Mouse (Mus musculus): ENCODE results near the gene Dchs1. TPM values are rescaled to one million over a fixed set of nuclear protein-coding genes. Genes with fewer than 3 reads are reported as not detected.
A peak's percentile ranks its signal among the peaks of the same experiment; 100 is the strongest.

Gene Dchs1
- total RNA-seq (2021) = 10 to 100 TPM; 17.9 to 27.1 TPM
- long read RNA-seq, experiment 1, full-length matches to known transcripts = 1 of 10 reads
- long read RNA-seq, experiment 1, partial matches to known transcripts = 7 of 10 reads
- long read RNA-seq, experiment 1, other reads (novel, unspliced or antisense) = 2 of 10 reads
- long read RNA-seq, experiment 2, partial matches to known transcripts = 7 of 16 reads
- long read RNA-seq, experiment 2, other reads (novel, unspliced or antisense) = 9 of 16 reads

DNA sequence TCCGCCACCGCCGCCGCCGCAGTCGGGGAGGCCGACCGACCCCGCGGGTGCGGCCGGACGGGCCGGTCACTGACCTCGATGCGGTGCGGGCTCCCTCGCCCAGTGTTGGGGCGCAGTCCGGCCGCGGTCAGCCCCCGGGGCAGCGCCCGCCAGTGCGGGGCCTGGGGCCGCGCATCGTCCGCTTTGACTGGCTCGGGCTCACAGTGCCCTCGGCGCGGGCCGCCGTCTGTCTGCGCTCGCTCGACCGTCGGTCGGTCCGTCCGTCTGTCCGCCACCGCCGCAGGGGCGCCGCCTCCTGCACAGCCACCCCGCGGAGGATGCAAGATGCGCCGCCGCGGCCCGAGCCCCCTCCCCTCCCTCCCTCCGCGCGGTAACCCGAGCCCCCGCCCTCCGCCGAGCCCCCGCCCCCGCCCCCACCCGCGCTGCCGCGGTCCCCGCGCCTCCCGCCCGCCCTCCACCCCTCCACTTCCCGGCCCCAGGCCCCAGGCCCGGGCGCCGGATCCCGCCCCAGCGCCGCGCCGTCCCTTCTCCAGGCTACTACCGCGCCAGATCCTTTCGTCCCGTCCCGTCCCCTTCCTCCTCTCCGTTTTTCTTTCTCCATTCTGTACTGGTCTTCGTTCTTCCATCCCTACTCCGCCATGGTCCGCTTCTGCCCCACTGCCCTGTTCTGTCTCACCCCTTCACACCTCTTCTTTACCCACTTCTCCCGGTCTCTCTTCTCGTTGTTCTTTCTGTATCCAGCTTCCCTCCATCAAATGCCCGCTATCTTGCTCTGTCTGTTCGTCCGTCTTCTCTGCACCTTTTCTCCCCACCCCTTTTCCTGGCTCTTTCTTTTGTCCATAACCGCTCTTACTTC lies at the start of gene Dchs1:
Gene Dchs1 (minus strand): TSS at position 370 of the 856 bp plus-strand sequence.
- DNase-seq = peak; percentile 44

DNA sequence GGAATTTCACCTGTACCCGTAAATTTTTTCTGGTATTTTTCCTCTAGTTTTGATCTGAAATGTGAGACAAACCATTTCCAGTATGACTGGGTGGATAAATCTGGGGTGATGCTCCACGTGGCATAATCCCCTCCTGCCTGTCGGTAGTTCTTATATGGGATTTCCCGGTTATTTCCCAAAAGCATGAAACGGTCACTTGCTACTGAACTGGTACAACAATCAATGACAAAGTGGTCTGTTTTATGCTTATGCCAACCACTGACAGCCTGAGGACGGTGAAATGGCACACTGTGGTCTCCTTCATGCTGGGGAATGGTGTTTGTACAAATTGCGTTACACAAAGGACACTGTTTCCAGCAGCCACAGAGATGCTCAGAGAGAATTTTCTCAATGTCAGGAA lies 36.8 kb upstream of the Dchs1 start:
- DNase-seq = no peak

DNA sequence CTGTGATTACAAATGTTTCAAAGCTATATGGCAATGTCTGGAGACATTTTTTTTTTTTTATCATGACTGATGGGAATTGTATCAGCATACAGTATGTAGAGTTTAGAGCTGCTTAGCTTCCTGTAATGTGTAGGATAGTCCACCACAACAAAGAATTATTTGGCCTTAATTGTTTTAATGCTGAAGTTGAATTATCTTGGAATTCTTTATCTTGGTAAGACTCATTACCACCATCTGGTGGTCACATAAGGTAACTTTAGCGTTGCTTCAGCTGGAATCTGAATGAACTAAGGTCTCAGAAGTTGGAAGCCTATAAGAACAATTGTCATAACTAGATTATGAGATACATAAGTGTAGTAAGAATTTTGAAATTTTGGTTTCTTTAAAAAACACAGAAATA lies 31.0 kb upstream of the Dchs1 start:
- no peak for DNase-seq

DNA sequence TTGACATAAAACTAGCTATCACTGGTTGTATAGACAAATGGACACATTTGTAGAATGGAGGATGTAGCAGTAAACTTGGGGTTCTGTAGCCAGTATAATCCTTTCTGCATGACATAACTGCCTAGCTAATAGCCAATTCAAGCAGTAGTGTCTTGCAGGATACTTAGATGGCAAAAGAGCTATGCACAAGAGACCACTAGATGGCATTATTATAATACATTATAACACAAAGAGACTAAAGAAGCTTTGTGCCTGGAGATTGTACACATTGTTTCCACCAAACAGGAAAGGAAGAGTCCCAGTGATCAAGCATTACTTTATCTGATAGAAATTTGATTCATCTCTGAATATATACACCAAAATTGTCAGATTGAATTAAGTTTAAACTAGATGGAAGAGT lies 29.3 kb upstream of the Dchs1 start:
- no peak for DNase-seq

DNA sequence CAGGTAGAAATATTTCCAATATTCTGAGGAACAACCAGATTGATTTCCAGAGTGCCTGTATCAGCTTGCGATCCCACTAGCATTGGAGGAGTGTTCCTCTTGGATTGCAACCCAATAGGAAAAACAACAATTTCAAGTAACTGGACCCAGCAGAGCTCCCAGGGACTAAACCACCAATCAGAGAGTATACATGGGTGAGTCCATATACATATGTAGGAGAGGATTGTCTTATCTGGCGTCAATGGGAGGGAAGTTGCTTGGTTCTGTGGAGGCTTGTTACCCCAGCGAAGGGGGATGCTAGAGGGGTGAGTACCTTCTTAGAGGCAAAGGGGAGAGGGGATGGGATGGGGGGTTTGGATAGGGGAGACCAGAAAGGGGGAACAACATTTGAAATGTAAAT lies 25.9 kb upstream of the Dchs1 start:
- DNase-seq = no peak

DNA sequence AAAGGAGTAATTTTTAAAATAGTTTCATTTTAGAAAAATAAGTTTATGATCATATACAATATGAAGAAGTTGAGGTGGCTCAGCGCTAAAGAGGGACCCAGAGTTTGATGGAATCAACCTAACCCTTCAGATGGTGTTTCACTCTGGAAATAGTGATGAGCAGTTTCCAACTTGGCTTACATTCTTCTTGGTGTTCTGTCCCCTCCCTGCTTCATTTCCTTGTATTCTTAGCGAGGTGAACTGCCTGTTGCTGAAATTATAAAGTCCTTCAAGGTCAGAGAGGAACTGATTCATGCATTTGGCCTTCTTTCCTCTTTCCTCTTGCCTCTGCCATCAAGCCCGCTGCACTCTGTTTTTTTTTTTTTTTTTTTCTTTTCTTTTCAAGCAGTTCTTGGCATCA lies 25.1 kb upstream of the Dchs1 start:
- DNase-seq = no peak

DNA sequence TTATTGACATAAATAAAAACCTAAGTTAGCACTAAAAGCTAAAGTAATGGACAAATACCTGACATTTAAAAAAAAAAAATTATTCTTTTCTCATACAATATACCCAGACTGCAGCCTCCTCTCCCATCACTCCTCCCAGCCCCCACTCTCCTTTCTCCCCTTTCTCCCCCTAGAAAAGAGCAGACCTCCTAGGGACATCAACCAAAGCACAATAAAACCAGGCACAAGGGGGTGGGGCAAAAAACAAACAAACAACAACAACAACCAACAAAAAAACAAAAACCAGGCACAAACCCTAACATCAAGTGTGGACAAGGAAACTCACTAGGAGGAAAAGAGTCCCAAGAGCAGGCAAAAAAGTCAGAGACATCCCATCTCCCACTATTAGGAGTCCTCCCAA lies 24.1 kb upstream of the Dchs1 start:
- DNase-seq = no peak

DNA sequence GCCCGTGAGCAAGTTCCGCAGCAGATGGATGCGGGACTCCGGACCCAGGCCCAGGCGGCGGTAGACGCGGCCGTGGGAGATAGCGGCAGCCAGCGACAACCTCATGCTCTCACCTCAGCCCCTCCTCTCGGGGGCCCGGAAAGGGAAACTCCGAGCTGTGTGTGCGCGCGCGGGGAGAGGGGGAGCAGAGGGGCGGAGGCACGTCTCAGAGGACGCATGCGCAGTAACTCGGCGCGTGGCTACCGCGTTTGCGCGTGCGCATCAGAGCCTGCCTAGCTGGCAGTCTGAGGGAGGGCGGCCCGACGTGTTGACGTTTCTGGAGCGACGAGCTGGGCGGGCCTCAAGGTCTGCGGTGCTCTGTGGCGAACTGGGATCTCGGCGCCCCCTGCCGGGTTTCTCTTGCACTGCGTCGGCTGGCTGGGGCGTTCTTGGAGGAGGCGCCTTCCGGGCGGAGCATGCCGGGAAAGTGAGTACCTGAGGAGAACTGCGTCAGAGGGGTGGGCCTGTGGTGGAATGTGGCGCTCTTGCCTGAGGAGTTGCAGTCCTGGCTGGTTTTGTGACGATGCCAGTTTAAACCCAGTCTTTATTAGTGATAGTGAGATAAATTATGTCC lies 23.5 kb upstream of the Dchs1 start, which contains the start of gene Mrpl17:
Gene Mrpl17 (minus strand): TSS at position 223 of the 613 bp plus-strand sequence.
- peak; percentile 99 for DNase-seq

DNA sequence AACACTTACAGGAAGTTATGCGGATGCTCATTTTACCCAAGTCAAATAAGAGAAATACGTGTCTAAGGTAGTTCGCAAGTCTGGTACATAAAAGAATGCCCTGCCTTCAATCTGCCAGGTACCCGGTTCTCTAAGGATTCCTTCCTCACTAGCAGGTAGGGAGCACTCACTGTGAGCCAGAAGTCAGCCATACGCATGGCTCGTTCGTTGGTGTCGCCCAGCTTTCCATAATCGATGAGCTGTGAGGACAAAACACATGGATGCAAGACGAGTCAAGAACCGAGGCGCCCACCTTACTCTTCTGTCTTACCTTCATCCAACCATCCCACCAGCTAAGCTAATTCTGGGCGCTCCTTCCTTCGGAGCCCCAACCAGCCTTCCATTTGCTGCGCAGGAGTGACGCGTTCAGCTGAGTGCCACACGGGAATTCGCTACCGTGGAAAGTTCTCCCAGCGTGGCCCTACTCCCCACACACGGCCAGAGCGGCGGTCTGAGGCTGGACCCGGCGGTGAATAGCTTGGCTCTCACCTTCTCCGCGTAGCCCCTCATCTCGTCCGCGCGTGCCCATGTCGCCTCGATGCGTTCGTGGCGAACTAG lies 22.9 kb upstream of the Dchs1 start:
- DNase-seq = no peak

DNA sequence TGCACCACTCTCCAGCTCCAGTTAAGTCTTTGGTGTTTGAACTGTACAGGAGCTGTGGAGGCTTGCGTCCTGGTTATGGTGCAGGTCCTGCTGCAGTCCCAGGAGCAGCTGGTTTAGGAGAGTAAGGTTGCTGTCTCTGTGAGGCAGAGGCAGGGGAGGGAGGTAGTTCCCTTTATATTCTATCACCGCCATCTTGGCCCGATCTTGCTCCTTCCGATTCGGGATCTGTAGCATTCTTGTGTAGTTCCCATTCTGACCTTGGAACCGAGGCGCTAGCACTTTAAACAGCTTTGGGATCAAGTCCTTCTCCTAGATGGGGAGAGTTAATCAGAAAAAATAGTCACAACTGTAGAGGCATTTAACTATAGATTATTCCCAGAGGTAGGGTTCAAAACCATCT lies 22.4 kb upstream of the Dchs1 start:
- no peak for DNase-seq

DNA sequence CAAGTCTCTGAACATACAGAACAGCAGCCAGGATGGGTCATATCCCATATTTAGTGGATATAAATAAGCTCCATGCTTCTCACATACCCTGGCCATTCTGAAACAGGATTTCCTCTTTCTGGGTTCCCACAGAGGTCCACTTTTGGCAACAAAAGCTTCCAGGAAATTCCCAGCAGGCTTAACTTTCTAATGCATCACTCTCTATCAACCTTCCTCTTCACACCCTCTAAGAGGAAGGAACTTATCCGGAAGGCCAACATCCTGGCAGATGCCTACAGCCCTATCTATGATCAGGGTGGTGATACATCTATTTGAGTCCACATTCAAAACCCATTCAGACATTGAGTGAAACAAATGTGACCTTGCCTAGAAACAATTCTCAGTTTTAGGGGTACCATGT lies 20.9 kb upstream of the Dchs1 start:
- no peak for DNase-seq

DNA sequence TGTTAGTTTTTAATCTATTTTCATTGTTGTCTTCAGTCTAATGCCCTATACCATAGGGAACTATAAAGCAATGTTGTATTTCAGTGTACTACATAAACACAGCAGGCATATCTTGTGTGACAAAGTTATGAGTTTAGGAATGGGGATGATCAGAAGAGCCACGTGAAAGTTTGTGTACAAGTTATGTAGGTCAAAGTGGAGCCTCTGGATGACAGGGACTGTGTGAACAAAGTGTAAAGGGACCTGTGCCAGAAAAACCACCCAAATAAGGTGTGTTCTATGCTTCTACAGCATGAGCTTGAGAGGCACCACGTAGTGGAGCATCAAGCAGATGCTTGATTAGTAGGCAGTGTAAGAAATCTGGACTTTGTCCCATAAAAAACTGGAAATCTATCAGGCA lies 19.3 kb upstream of the Dchs1 start:
- DNase-seq = no peak

DNA sequence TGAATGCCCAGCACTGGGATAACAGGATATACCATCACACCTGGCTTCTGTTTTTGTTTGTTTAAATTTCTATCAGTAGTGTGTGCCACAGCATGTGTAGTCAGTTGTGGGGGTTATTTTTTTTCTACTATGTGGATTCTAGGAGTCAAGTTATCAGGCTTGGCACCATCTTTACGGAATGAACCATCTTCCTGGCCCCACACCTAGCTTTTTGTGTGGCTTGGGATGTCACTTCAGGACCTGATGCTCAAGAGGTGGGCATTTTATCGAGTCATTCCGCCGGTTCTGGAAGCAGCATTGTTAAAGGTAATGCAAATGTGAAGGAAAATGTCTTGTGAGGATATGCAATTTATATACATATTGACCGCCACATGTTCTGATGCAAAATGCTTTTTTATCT lies 18.7 kb upstream of the Dchs1 start:
- DNase-seq = no peak

DNA sequence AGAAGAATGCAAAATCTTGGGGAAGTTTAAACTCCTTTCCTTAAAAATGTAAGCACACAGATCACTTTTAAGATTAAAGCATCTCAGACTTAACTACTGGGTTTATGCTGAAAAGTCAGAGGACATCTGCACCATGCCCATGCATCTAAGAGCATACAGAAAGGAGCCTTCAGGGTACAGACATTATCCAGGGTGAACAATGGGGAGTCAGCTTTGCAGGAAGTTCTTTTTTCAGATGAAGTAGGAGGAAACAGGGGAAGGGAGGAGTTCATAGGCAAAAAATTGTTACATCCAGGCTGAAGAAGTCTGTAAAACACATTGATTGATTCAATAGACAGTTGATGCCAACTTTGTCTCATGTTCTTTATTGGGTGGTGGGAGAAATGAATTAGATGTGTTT lies 16.0 kb upstream of the Dchs1 start:
- no peak for DNase-seq

DNA sequence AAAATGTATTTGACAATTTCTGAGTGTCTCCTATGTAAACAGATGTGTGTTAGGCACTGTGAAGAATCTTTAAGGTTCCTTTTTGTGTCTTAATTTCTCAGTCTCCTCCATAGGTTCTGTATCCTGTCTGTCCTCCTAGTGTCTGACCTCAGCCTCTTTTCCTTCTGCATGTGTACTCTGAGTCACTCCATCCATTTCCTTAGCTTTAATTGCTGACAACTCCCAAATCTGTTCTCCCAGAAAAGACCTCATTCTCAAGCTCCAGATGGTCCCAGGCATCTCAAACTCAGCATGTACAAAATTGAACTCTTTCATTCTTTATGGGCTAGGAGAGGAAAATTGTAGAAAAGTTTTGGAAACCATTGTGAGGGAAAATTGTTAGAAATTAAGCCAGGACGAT lies 15.3 kb upstream of the Dchs1 start:
- DNase-seq = no peak

DNA sequence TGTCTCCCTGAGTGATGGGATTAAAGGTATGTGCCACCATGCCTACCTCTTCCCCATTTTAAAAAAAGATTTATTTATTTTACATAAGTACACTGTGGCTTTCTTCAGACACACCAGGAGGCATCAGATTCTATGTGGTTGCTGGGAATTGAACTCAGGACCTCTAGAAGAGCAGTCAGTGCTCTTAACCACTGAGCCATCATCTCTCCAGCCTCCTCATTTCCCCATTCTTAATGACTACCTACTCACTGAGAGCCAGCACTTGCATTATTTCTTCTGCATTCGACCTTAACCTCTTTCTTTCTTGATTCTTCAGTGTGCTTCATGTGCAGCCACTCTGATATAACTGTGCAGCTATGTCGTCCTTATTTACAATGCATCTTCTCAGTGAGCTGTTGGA lies 14.9 kb upstream of the Dchs1 start:
- DNase-seq = no peak

DNA sequence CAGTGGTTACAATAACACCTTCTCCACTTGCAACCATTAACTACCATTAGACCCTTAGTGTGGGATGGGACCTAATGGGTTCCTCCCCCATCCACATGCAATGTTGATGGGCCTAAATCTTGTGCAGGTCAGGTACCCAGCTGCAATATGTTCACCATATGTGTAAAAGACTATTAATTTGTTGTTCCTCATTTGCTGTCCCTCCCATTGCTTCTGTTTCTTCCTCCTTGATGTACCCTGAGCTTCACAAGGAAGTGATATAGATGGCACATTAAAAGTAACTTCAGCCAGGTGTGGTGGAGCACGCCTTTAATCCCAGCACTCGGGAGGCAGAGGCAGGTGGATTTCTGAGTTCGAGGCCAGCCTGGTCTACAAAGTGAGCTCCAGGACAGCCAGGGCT lies 9.5 kb upstream of the Dchs1 start:
- DNase-seq = no peak

DNA sequence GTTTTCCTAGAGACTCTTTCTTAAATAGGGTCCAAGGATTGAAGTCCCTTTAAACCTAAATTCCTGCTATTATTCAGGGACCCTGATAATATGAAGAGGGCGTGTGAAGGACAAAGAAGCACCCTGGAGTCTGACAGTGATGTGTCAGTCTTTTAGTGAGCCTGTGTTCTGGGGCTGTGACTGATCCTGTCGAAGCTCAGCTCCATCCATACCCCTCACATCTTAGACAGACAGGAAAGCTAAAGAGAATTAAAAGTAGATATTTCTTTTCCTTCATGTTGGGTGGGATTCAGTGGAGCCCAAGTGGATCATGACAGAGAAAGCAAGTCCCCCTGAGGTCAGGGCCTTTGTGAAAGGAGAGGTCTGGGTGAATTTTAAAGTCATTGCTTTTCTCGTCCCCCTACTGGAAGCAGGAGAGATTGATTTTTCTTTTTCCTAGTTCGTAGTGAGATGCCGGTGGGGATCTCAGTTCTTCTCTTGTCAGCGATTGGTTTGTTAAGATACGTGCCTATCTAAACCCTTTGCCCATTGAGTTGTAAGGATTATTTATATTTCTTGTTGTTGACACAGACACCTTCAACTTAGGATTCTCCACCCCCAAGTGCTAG lies 8.4 kb upstream of the Dchs1 start:
- DNase-seq = no peak

DNA sequence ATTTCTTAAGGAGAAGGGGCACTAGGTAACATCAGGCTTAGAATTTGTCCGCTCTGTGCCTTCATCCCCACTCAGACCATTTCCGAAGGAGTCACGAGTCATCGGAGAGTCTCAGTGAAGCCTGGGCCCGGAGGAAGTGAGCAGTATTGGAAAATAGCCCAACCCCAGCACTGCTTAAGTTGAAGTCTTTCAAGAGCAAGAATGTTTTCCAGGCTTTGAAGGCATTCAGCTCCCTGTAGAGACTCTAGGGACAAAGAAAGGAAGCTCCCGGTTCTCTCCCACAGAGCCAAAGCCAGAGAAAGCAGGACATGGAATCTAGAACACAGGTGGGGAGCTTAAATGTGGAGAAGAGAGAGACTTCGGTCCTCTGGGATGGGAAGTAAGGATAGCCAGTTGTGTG lies 6.2 kb upstream of the Dchs1 start:
- no peak for DNase-seq

DNA sequence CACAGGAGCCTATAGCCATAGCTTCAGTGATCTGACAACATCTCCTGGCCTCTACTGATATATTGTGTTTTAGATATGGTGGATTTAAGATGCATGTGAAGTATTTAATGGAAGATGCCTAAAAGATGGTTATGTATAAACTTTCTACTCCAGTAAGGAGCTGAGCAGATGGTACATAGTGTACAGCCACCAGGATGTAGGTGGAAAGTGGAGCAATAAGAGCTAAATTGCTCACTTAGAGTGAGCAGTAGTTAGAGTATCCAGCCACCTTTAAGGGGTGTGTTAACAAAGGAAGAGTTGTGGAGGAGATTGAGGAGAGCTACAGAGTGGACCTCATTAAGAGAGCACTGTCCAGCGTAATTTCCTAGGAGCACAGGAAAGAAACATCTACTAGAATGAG lies 3.7 kb upstream of the Dchs1 start:
- no peak for DNase-seq

DNA sequence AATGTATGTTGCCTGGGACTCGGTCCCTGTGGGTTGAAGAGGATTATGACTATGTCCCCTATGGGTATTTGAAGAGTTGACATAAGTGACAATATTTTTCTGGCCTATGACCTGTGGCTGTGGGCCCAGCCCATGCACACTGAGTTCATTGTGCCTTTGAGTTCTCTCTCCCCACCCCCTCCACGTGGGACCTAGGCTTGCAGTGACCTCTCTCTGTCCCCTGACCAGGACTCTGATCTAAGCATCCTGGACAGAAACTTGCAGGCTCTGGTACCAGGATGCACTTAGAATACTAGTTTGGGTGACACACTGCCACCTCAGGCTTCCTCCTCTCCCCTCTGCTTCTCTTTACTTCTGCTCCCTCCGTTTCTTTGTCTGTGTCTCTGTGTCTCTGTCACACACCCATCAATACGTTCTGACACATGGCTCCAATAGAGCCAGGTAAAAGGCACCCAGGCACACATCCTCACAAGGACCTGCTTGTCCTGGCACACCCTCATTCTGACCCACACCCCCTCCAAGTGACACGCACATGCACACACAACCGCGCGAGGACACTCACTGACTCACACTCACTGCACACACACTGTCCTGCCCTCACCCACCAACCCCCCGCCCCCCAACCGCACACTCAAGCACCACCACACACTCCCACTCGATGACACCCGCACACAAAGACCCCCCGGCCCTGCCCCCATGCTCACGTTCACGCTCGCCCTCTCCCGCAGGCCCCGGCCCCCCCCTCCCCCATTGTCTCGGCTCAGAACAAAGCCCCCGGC lies 759 bp downstream of the Dchs1 start:
- no peak for DNase-seq

DNA sequence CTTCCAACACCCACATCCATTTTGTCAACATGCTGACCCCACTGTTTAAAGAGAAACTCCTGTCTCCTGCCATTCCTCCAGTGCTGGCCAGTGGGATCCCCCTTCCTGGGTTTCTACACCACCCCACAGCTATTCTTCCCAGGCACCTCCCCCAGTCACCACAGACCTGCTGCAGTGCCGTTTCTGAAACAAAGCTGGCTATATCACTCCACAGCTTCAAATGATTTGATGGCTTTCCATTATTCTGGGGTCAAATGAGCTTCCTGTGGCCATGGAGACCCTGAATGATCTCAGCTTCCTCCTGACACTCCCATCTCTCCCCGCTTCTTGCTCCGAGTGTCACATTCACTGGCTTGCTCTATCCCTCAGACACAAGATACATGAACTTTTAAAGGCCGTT lies 2.9 kb downstream of the Dchs1 start:
- no peak for DNase-seq

All from gastrocnemius, postnatal 10 days (tissue).